Mouse (Mus musculus): ENCODE results near the gene Pak6. TPM values are rescaled to one million over a fixed set of nuclear protein-coding genes. Genes with fewer than 3 reads are reported as not detected.
"Not testable (repeated sequence)": the region's sequence is repeated elsewhere in the genome, so short reads cannot be mapped to it uniquely, and the experiment has no call there.

Pak6 gene
- polyA plus RNA-seq, 1 experiment from 2014 or later, result 0.15 TPM

DNA sequence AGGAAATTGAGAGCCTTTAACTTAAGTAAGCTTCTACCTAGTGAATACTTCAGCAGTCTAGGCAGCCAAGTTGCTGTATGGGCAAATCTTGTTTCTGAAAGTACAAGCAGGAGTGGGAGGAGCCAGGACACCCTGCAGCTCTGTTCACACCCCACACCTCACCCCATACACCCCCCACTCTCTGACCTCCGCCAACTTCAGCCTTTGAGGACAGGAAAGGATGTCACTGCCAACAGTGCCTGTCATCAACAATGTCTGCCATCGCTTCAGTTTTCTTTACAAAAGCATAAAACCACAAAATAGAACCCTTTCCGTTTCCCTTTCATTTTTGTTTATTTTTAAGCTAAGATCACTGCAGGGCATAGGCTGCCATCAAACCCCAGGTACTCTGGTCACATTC is 20.7 kb upstream of the Pak6 start:
- H3K27me3 ChIP-seq, result no peaks in the 10 kb centered on the region
- ATAC-seq (no peak), DNase-seq (ENCODE audit: low read depth, low spot score) (no peak)
- no peak for TF ChIP-seq CTCF (IDR thresholded peaks at IDR 0.05)
- ChIA-PET POLR2A (no interaction called here), CTCF (interaction anchor here (1.1 to 10.1 kb wide), 5 partner anchors 9 to 91 kb away, joined by 3 to 60 read pairs (median 5); no protein-coding TSS in a partner anchor)
- in situ Hi-C loops (cut with MboI; ENCODE audit: low pct_unique_long_range_greater_than_20kb), result loop anchor here (5.0 kb wide), 1 partner anchor 50 kb away; no protein-coding TSS in a partner anchor

DNA sequence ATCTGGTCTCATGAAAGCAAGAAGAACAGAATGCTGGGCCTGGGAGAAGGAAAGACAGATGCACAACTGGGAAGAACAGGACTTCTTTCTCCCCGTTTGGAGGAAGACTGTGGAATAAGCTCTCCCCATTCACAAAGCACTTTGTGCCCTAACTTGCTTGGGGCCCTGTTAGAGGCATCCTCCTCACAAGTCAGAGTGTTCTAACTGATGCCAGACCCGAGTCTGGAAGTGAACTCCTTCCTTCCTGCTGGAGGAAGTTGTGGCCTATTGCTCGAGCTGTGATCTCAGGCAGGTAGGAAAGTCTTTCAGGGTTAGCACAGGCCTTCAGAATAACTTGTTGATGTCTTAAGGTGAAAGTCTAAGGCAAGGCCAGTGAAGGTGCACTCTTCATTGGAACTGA is 20.2 kb upstream of the Pak6 start:
- POLR2A ChIA-PET, result no interaction called here
- H3K27me3 ChIP-seq, result no peaks in the 10 kb centered on the region
- no peak for DNase-seq (ENCODE audit: low read depth, low spot score)
- ATAC-seq, result no peak
- TF ChIP-seq CTCF (IDR thresholded peaks at IDR 0.05), result no peak
- in situ Hi-C loops (cut with MboI; ENCODE audit: low pct_unique_long_range_greater_than_20kb), result loop anchor here (5.0 kb wide), 1 partner anchor 49 kb away; no protein-coding TSS in a partner anchor
- CTCF ChIA-PET, result interaction anchor here (1.1 to 10.1 kb wide), 3 partner anchors 27 to 91 kb away, joined by 3 to 60 read pairs (median 4); no protein-coding TSS in a partner anchor

DNA sequence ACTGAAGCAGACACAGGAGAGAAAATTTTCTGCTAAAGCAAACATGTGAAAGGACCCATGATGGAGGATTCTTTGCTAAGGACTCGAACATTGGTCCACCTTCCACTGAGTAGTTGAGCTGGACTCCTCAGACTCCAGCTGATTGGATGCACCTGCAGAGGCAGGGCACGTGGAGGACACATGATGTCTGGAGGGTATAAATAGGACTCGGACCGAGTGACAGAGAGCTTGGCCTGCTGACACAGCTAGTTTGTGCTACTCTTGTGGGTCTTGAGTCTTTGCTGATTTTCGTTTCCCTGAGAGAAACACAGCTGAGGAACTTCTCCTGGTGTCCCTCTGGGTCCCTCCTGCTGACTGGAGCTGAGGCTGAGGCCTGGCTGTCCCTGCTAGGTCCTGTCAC is 16.4 kb upstream of the Pak6 start:
- ATAC-seq (no peak), DNase-seq (ENCODE audit: low read depth, low spot score) (no peak)
- TF ChIP-seq CTCF (IDR thresholded peaks at IDR 0.05), result no peak
- in situ Hi-C loops (cut with MboI; ENCODE audit: low pct_unique_long_range_greater_than_20kb), result no loop called here
- no peaks in the 10 kb centered on the region for H3K27me3 ChIP-seq
- CTCF ChIA-PET, result interaction anchor here (2.8 kb wide), 1 partner anchor 49 kb away, joined by 6 read pairs; no protein-coding TSS in a partner anchor
- POLR2A ChIA-PET, result no interaction called here

DNA sequence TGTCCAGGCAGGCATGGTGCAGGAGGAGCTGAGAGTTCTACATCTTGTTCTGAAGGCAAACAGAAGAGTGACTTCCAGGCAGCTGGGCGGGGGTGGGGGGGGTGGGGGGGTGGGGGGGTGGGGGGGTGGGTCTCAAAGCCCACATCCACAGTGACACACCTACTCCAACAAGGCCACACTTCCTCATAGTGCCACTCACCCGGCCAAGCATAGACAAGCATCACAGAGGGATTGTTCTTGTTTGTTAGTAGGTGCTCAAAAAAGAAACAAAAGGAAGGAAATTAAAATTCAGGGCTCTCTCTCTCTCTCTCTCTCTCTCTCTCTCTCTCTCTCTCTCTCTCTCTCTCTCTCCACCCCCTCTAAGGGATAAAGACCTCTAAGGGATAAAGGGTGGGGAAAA is 12.4 kb upstream of the Pak6 start:
- DNase-seq (ENCODE audit: low read depth, low spot score); H3K27me3 ChIP-seq; in situ Hi-C loops (cut with MboI; ENCODE audit: low pct_unique_long_range_greater_than_20kb); POLR2A ChIA-PET; ATAC-seq: not testable (repeated sequence)
- CTCF ChIA-PET, result interaction anchor here (1.6 kb wide), 1 partner anchor 9 kb away, joined by 7 read pairs; no protein-coding TSS in a partner anchor

DNA sequence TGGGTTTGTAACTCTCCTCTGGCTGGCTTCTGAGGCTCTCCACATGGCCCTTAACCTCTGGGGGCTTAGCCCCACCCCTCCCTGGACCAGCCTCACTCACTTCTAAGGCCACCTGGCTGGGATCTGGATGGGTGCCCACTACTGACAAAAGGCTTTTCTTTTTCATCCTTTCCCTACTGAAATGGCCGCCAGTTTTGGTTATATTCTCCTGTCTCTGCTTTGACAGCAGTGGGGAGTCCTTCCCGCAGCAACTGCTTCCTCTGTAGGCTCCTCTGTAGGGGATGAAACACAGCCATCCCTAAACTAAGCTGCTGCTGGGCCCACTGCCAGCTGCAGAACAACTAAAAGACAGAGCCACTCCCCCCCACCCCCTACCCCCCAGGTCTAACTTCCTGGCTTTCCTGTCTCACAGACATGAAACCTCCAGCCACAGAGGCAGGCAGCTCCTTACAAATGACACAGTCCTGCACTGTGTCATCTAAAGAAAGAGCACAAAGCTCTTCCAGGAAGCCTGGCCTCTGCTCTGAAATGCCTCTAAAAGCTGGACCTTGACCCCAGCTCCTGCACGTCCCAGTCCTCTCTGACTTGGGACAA is 6.3 kb upstream of the Pak6 start:
- DNase-seq (ENCODE audit: low read depth, low spot score) (no peak), ATAC-seq (no peak)
- TF ChIP-seq CTCF (IDR thresholded peaks at IDR 0.05), result no peak
- ChIA-PET CTCF (interaction anchor here (0.7 to 4.4 kb wide), 2 partner anchors 39 to 778 kb away, joined by 3 to 18 read pairs; no protein-coding TSS in a partner anchor), POLR2A (interaction anchor here (2.7 kb wide), 1 partner anchor 9 kb away, joined by 9 read pairs; no protein-coding TSS in a partner anchor)
- in situ Hi-C loops (cut with MboI; ENCODE audit: low pct_unique_long_range_greater_than_20kb), result no loop called here
- no peaks in the 10 kb centered on the region for H3K27me3 ChIP-seq

DNA sequence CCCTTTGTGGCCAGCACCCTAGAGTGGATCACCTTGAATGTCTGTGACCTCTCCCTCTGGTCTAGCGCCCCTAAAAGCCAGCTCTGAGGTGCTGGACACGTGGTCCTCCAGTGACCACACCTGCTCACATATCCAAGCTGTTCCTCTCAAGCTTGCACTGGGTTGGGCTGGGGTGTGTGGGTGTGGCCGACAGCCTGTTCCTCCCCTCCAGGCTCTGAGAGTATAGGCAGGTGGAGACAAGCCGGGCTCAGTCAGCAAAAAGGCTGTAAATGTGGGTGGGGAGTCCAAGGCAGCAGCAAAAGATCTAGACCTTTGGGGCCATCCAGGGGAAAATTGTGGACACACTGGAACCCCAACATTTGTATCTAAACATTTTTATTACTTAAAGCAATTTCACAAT is 4.6 kb upstream of the Pak6 start:
- ChIA-PET CTCF (interaction anchor here (4.4 kb wide), 1 partner anchor 38 kb away, joined by 18 read pairs; no protein-coding TSS in a partner anchor), POLR2A (no interaction called here)
- TF ChIP-seq CTCF (IDR thresholded peaks at IDR 0.05), result no peak
- in situ Hi-C loops (cut with MboI; ENCODE audit: low pct_unique_long_range_greater_than_20kb), result no loop called here
- ATAC-seq (no peak), DNase-seq (ENCODE audit: low read depth, low spot score) (no peak)
- no peaks in the 10 kb centered on the region for H3K27me3 ChIP-seq

DNA sequence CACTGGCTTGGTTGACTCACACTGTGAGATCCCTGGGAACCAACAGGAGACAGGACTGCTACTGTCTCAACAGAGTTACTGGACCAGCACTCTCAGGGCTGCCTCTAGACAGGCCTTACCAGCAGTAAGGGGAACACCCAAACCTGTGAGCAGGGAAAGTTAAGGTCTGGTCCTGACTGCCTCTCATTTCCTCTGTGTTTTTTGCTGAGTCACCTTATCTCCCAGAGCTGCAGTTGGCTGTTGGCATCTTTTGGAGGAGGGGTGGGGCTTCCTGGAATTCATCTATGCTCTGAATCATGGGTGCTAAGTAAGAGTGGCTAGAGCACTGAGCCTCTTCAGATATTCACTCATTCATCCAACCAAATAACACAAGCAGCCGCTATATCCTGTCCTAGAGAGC is 4.0 kb upstream of the Pak6 start:
- ChIA-PET POLR2A (no interaction called here), CTCF (no interaction called here)
- ATAC-seq (peak; percentile 75), DNase-seq (ENCODE audit: low read depth, low spot score) (peak; percentile 85)
- H3K27me3 ChIP-seq, result no peaks in the 10 kb centered on the region
- TF ChIP-seq CTCF (IDR thresholded peaks at IDR 0.05), result no peak
- in situ Hi-C loops (cut with MboI; ENCODE audit: low pct_unique_long_range_greater_than_20kb), result no loop called here

DNA sequence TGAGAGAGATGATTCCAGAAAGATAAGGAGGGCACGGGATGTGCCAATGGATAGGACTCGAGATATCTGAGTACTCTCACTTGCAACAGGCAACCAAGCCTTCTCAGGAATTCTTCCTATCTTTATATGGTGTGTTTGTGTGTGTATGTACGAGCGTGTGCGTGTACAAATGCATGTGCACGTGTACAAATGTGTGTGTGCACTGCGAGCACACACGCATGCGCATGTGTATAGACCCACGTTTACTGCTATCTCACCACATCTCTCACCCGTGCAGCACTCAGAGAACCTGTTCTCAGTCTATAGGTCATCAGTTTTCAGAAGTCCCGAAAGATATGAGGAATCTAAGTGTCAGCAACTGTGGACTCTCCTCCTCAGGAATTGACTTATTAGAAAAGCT is 3.6 kb upstream of the Pak6 start:
- DNase-seq (ENCODE audit: low read depth, low spot score), result no peak
- ATAC-seq, result no peak
- CTCF ChIA-PET, result no interaction called here
- POLR2A ChIA-PET, result no interaction called here
- H3K27me3 ChIP-seq, result no peaks in the 10 kb centered on the region
- in situ Hi-C loops (cut with MboI; ENCODE audit: low pct_unique_long_range_greater_than_20kb), result no loop called here
- TF ChIP-seq CTCF (IDR thresholded peaks at IDR 0.05), result no peak

DNA sequence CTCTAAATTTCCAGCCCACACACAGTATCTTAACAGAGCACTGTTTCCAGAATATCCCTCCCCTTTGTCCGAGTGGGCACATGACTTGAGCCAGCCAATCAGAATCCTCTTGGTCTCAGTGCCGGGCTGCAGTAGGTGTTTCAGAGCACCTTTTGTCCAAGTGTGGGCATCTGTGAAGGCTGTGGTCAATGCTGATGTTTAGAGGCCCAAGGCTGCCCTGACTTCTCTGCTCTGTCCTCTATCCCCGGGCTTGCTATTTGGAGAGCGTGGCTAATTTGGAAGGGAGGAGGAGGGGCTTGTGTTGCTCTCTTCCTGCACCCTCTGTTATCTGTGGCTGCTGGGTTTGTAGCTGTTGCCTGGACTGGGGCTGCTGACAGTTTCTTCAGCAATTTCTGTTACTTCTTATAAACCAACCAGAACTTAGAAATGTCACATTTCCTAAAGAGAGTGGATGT is 3.1 kb upstream of the Pak6 start:
- POLR2A ChIA-PET, result no interaction called here
- TF ChIP-seq CTCF (IDR thresholded peaks at IDR 0.05), result no peak
- no peak for ATAC-seq
- no peaks in the 10 kb centered on the region for H3K27me3 ChIP-seq
- in situ Hi-C loops (cut with MboI; ENCODE audit: low pct_unique_long_range_greater_than_20kb), result no loop called here
- CTCF ChIA-PET, result no interaction called here
- DNase-seq (ENCODE audit: low read depth, low spot score), result no peak

DNA sequence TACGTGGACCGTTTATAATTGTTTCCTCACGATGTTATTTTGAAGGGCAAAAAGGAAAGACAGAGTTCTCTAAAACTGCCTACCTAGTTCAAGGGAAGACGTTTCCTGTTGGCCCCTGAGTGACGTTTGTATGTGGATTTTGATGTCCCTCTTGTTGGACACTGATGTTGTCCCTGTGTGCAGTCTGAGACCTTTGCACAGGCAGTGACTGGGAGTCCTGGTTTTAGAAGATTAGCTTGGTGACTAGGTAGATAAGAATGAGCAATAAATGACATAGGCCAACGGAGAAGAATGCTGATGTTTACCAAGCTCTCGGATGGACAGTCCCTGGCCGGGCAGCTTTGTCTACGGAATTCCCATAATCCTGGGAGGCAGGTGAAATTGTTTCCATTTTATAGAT is 1.2 kb upstream of the Pak6 start:
- POLR2A ChIA-PET, result no interaction called here
- no peak for TF ChIP-seq CTCF (IDR thresholded peaks at IDR 0.05)
- no peak for ATAC-seq
- no peaks in the 10 kb centered on the region for H3K27me3 ChIP-seq
- in situ Hi-C loops (cut with MboI; ENCODE audit: low pct_unique_long_range_greater_than_20kb), result no loop called here
- no peak for DNase-seq (ENCODE audit: low read depth, low spot score)
- CTCF ChIA-PET, result interaction anchor here (1.3 to 1.9 kb wide), 2 partner anchors 10 to 21 kb away, joined by 4 to 5 read pairs; no protein-coding TSS in a partner anchor

Data from Patski (cell line).